Mouse (Mus musculus): ENCODE measurements around the gene Ttc23l. TPM values are rescaled to one million over a fixed set of nuclear protein-coding genes. Genes with fewer than 3 reads are reported as not detected.
A peak's percentile ranks its signal among the peaks of the same experiment; 100 is the strongest.

Ttc23l gene
- polyA plus RNA-seq, 1 experiment from 2014 or later: not detected

DNA sequence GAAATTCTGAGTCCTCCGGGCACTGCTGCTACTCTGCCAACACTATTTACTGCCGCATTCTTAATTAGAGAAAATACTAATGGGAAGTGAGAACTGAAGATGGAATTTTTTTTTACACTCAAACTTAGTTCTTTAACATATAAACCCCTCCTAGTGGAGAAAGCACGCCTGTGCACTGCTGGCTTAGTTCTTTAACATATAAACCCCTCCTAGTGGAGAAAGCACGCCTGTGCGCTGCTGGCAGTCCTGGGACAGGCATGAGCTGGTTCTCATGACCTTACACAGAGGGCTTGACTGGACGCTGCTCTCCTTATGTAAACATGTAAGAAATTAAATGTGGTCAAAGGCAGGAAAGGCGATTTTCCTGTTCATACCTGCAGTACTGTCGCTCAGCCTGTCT, 24.9 kb upstream of the Ttc23l start:
- Histone ChIP-seq H3K36me3 (ENCODE audit: control insufficient read depth, insufficient read depth, low read length) (peaks cover 9% of the 10 kb centered on the region), H3K9me3 (ENCODE audit: control insufficient read depth, low read length) (no peaks in the 10 kb centered on the region), H3K4me2 (ENCODE audit: low read depth, low read length) (no peak overlapping the region), H3K4me1 (replicated peaks; ENCODE audit: control insufficient read depth, insufficient read depth, low read length) (no peaks in the 10 kb centered on the region), H3K27me3 (ENCODE audit: control insufficient read depth, insufficient read depth, low read depth, low read length) (no peaks in the 10 kb centered on the region), H3K9ac (ENCODE audit: low read length) (no peak overlapping the region), H3K27ac (ENCODE audit: low read length) (no peak overlapping the region), H3K4me3 (ENCODE audit: low read length) (no peak overlapping the region)
- peak; percentile 84 for ATAC-seq (ENCODE audit: low read depth)
- WGBS: 42% methylated on average over 8 of the region's 8 CpGs

DNA sequence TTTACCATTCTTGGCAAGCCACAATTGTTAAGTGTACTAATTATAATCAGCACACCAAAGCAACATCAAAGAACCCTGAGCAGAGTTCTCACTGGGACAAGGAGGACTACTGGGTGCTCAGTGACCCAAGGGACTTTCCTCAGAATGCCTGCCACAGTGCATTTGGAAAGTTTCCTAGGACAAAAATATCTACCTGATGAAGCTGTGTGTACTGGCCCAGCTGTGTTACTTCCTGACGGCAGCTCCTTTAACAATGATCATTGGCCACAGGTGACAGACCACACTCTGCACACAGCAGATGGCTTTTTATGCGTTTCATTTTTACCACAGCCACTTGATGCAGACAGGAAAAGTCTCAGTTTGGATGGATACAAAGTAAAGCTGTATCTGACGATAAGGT, 20.7 kb upstream of the Ttc23l start:
- ATAC-seq (ENCODE audit: low read depth): no peak
- H3K27ac ChIP-seq (ENCODE audit: low read length): no peak overlapping the region
- WGBS: 82% methylated on average over 3 of the region's 3 CpGs
- H3K4me3 ChIP-seq (ENCODE audit: low read length): no peak overlapping the region
- H3K4me2 ChIP-seq (ENCODE audit: low read depth, low read length): no peak overlapping the region
- no peaks in the 10 kb centered on the region for H3K9me3 ChIP-seq (ENCODE audit: control insufficient read depth, low read length)
- H3K4me1 ChIP-seq (replicated peaks; ENCODE audit: control insufficient read depth, insufficient read depth, low read length): no peaks in the 10 kb centered on the region
- H3K36me3 ChIP-seq (ENCODE audit: control insufficient read depth, insufficient read depth, low read length): peaks cover 27% of the 10 kb centered on the region
- no peak overlapping the region for H3K9ac ChIP-seq (ENCODE audit: low read length)
- no peaks in the 10 kb centered on the region for H3K27me3 ChIP-seq (ENCODE audit: control insufficient read depth, insufficient read depth, low read depth, low read length)

DNA sequence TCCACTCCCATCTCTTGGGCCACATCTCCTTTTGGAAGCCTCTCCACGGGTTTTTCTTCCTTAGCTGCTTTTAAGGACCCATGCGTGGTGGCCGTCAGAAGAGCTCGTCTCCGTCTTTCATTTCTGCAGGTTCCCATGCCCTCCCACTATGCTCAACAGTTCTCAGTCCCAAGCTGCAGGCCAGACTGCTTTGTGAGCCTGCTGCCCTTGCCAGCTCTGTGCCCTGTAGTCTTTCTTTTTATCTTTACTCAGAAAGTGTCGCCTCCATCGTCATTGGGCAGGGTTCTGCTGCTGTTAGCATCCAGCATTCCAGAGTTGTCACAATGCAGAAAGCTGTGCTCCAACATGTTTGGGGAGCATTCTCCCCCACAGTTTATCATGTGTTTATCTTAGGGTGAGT, 8.0 kb upstream of the Ttc23l start:
- Histone ChIP-seq H3K36me3 (ENCODE audit: control insufficient read depth, insufficient read depth, low read length) (peaks cover 24% of the 10 kb centered on the region; the same call in 1 of the 2 replicates), H3K4me3 (ENCODE audit: low read length) (no peak overlapping the region), H3K9me3 (ENCODE audit: control insufficient read depth, low read length) (no peaks in the 10 kb centered on the region), H3K9ac (ENCODE audit: low read length) (no peak overlapping the region), H3K27me3 (ENCODE audit: control insufficient read depth, insufficient read depth, low read depth, low read length) (no peaks in the 10 kb centered on the region), H3K4me2 (ENCODE audit: low read depth, low read length) (no peak overlapping the region), H3K27ac (ENCODE audit: low read length) (no peak overlapping the region), H3K4me1 (replicated peaks; ENCODE audit: control insufficient read depth, insufficient read depth, low read length) (no peaks in the 10 kb centered on the region)
- ATAC-seq (ENCODE audit: low read depth): no peak
- 81% methylated on average over 7 of the region's 7 CpGs for WGBS

DNA sequence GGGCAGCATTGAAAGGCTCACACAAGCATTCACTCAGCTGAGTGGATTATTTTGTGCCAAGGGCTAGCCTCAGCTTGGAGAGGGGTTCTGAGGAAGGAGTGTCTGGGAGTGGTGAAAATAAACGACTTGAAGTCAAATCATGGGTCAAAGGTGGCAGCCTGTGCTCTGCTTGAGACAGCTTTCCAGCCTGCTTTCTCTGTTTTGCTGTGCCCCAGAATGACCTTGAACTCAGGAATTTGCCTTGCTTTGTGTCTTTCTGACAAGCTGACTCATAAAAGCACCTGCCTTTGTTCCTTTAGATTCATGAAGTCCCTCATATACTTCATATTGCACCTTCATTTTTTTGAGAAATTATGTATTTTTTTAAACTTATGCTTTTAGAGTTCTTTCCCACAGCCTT, 5.7 kb upstream of the Ttc23l start:
- no peak overlapping the region for H3K27ac ChIP-seq (ENCODE audit: low read length)

DNA sequence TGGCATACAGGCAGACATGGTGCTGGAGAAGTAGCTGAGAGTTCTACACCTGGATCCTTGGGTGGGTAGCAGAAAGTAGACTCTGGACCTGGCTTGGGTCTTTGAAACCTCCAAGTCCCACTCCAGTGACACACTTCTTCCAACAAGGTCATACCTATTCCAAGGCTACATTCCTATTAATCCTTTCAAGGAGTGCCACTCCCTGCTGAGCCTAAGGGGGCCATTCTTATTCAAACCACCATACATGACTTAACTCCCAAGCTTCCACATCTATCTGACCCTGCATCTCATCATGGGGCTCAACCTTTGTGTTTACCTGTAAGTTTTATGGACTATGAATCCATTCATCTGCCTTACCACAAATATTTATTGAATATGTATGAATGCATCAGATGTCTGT, 3.8 kb upstream of the Ttc23l start:
- no peaks in the 10 kb centered on the region for H3K4me1 ChIP-seq (replicated peaks; ENCODE audit: control insufficient read depth, insufficient read depth, low read length)
- no peak for ATAC-seq (ENCODE audit: low read depth)
- H3K4me2 ChIP-seq (ENCODE audit: low read depth, low read length): no peak overlapping the region
- H3K27ac ChIP-seq (ENCODE audit: low read length): no peak overlapping the region
- peaks cover under 1% of the 10 kb centered on the region; the same call in 1 of the 2 replicates for H3K36me3 ChIP-seq (ENCODE audit: control insufficient read depth, insufficient read depth, low read length)
- no peak overlapping the region for H3K4me3 ChIP-seq (ENCODE audit: low read length)
- no peak overlapping the region for H3K9ac ChIP-seq (ENCODE audit: low read length)
- no peaks in the 10 kb centered on the region for H3K27me3 ChIP-seq (ENCODE audit: control insufficient read depth, insufficient read depth, low read depth, low read length)
- H3K9me3 ChIP-seq (ENCODE audit: control insufficient read depth, low read length): no peaks in the 10 kb centered on the region

More for the DNA sequence above, 5.7 kb upstream of the Ttc23l start:
- no peak overlapping the region for H3K4me3 ChIP-seq (ENCODE audit: low read length)
- no peaks in the 10 kb centered on the region for H3K9me3 ChIP-seq (ENCODE audit: control insufficient read depth, low read length)
- H3K36me3 ChIP-seq (ENCODE audit: control insufficient read depth, insufficient read depth, low read length): peaks cover 12% of the 10 kb centered on the region; the same call in 1 of the 2 replicates
- H3K4me2 ChIP-seq (ENCODE audit: low read depth, low read length): no peak overlapping the region
- 44% methylated on average over 1 of the region's 1 CpGs for WGBS
- no peak for ATAC-seq (ENCODE audit: low read depth)
- no peaks in the 10 kb centered on the region for H3K4me1 ChIP-seq (replicated peaks; ENCODE audit: control insufficient read depth, insufficient read depth, low read length)
- no peaks in the 10 kb centered on the region for H3K27me3 ChIP-seq (ENCODE audit: control insufficient read depth, insufficient read depth, low read depth, low read length)
- no peak overlapping the region for H3K9ac ChIP-seq (ENCODE audit: low read length)

DNA sequence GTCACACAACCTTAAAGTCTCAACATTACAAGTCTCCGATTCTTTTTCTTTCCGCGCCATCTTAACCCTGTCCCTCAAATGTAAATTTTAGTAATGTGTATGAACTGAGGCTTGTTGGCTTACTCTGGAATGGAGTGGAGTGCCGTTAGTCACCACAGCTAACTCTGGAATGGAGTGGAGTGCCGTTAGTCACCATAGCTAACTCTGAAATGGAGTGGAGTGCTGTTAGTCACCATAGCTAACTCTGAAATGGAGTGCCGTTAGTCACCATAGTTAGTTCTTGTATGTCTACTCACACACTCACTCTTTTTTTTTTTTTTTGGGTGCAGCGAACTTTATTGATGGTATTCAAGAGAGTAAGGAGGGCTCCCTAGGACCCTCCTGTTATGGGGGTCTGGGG, 1.5 kb upstream of the Ttc23l start:
- no peaks in the 10 kb centered on the region for H3K36me3 ChIP-seq (ENCODE audit: control insufficient read depth, insufficient read depth, low read length)
- no peak overlapping the region for H3K9ac ChIP-seq (ENCODE audit: low read length)
- no peaks in the 10 kb centered on the region for H3K4me1 ChIP-seq (replicated peaks; ENCODE audit: control insufficient read depth, insufficient read depth, low read length)
- H3K4me3 ChIP-seq (ENCODE audit: low read length): no peak overlapping the region
- H3K27me3 ChIP-seq (ENCODE audit: control insufficient read depth, insufficient read depth, low read depth, low read length): no peaks in the 10 kb centered on the region
- no peak for ATAC-seq (ENCODE audit: low read depth)
- no peak overlapping the region for H3K27ac ChIP-seq (ENCODE audit: low read length)
- WGBS: 84% methylated on average over 7 of the region's 7 CpGs
- H3K9me3 ChIP-seq (ENCODE audit: control insufficient read depth, low read length): no peaks in the 10 kb centered on the region
- no peak overlapping the region for H3K4me2 ChIP-seq (ENCODE audit: low read depth, low read length)

DNA sequence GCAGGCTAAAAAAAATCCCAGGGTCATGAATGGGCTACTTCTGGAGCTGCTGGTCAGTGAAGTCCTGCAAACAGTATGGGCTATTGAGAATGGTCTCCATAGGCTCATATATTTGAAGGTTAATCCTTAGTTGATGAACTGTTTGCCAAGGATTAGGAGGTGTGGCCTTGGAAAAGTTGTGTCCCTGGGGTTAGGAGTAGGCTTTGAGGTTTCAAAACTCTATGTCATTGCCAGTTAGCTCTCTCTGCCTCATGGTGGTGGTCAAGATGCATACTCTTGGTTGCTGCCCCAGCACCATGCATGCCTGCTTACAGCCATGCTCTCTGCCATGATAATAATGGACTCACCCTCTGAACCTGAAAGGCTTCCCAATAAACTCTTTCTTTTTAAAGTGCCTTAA, 4.1 kb downstream of the Ttc23l start:
- Histone ChIP-seq H3K9ac (ENCODE audit: low read length) (no peak overlapping the region), H3K4me3 (ENCODE audit: low read length) (no peak overlapping the region), H3K27ac (ENCODE audit: low read length) (no peak overlapping the region), H3K4me1 (replicated peaks; ENCODE audit: control insufficient read depth, insufficient read depth, low read length) (no peaks in the 10 kb centered on the region), H3K27me3 (ENCODE audit: control insufficient read depth, insufficient read depth, low read depth, low read length) (no peaks in the 10 kb centered on the region), H3K36me3 (ENCODE audit: control insufficient read depth, insufficient read depth, low read length) (no peaks in the 10 kb centered on the region), H3K9me3 (ENCODE audit: control insufficient read depth, low read length) (no peaks in the 10 kb centered on the region), H3K4me2 (ENCODE audit: low read depth, low read length) (no peak overlapping the region)
- ATAC-seq (ENCODE audit: low read depth): no peak

DNA sequence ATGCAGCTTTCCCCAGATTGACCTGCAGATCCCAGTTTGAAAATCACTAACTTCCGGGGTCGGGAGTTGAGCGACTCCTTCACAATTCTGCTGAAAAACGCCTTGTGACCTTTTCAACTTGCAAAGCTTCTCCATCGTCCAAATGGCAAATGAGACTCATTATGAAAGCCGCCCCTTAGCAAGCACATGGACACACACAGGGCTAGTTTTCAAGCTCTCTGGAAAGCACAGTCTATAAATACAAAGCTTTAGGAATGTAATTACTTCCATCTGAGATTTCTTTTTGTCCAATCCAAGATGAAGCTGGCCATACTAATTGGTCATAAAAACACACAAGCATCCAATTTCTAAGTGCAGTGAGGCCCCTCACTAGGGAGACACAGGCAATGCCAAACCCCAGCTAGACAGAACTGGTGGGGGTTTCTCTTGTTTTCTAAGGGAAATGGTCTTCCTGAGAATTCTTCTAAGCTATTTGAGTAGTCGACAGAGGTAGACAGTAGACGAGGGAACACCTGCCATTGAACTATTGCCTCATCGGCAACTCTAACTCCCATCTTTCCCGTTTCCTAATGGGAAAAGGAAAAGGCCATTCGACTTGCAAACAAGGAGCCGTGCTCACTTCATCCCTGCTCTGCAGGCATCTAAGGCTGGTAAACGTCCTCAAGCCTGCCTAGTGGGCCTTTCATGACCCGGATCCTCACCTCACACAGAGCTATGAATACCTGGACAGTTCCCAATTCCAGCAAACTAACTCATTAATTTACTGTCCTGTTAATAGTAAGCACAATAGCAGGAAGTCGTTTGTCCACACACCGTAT, 18.0 kb downstream of the Ttc23l start:
- Histone ChIP-seq H3K4me2 (ENCODE audit: low read depth, low read length) (no peak overlapping the region), H3K36me3 (ENCODE audit: control insufficient read depth, insufficient read depth, low read length) (no peaks in the 10 kb centered on the region), H3K27me3 (ENCODE audit: control insufficient read depth, insufficient read depth, low read depth, low read length) (no peaks in the 10 kb centered on the region), H3K9ac (ENCODE audit: low read length) (no peak overlapping the region), H3K4me3 (ENCODE audit: low read length) (no peak overlapping the region), H3K4me1 (replicated peaks; ENCODE audit: control insufficient read depth, insufficient read depth, low read length) (no peaks in the 10 kb centered on the region), H3K9me3 (ENCODE audit: control insufficient read depth, low read length) (no peaks in the 10 kb centered on the region), H3K27ac (ENCODE audit: low read length) (no peak overlapping the region)
- ATAC-seq (ENCODE audit: low read depth): no peak
- WGBS: 72% methylated on average over 16 of the region's 16 CpGs

DNA sequence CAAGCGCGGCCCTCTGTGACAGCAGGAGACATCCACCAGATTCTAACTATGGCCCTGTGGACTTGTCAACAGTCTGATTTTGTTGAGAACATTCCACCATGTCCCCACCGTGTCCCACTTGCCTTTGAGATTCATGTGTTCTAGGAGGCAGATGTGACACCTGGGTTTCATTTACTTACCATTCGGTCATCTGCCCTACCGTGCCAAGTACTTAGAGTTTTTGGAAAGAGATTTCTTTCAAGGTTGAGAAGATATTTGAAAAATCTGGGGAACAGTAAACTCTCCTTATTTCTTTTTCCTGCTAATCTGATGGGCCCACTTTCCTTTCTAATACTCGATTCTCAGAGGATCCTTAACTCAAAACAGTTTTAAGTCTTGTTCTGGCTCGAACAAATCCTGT, 22.5 kb downstream of the Ttc23l start:
- Histone ChIP-seq H3K27me3 (ENCODE audit: control insufficient read depth, insufficient read depth, low read depth, low read length) (no peaks in the 10 kb centered on the region), H3K9me3 (ENCODE audit: control insufficient read depth, low read length) (no peaks in the 10 kb centered on the region), H3K4me1 (replicated peaks; ENCODE audit: control insufficient read depth, insufficient read depth, low read length) (no peaks in the 10 kb centered on the region), H3K9ac (ENCODE audit: low read length) (no peak overlapping the region), H3K4me2 (ENCODE audit: low read depth, low read length) (no peak overlapping the region), H3K36me3 (ENCODE audit: control insufficient read depth, insufficient read depth, low read length) (no peaks in the 10 kb centered on the region), H3K4me3 (ENCODE audit: low read length) (no peak overlapping the region), H3K27ac (ENCODE audit: low read length) (no peak overlapping the region)
- 77% methylated on average over 7 of the region's 7 CpGs for WGBS
- no peak for ATAC-seq (ENCODE audit: low read depth)

DNA sequence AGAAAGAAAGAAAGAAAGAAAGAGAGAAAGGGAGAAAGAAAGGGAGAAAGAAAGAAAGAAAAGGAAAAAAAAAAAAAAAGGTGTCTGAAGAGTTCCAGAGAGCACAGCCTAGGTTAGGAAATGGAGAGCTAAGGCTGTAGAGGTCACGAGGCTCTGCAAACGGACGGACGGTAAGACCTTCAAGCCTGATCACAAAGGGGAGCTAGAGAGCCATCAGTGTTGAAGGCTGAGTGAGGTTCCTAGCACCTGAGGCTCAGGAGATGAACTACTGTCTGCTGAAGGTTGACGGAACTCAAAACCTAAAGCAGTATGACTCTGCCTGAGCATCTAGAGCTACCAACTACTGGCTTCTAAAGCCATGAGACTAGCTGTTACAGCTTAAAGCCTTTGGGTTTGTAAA, 23.9 kb downstream of the Ttc23l start:
- no peaks in the 10 kb centered on the region for H3K9me3 ChIP-seq (ENCODE audit: control insufficient read depth, low read length)
- H3K9ac ChIP-seq (ENCODE audit: low read length): no peak overlapping the region
- H3K36me3 ChIP-seq (ENCODE audit: control insufficient read depth, insufficient read depth, low read length): no peaks in the 10 kb centered on the region
- WGBS: 75% methylated on average over 5 of the region's 5 CpGs
- no peaks in the 10 kb centered on the region for H3K4me1 ChIP-seq (replicated peaks; ENCODE audit: control insufficient read depth, insufficient read depth, low read length)
- H3K27ac ChIP-seq (ENCODE audit: low read length): no peak overlapping the region
- no peak overlapping the region for H3K4me3 ChIP-seq (ENCODE audit: low read length)
- H3K4me2 ChIP-seq (ENCODE audit: low read depth, low read length): no peak overlapping the region
- ATAC-seq (ENCODE audit: low read depth): no peak
- no peaks in the 10 kb centered on the region for H3K27me3 ChIP-seq (ENCODE audit: control insufficient read depth, insufficient read depth, low read depth, low read length)

Measured in lung, embryonic 16.5 days (tissue).